ENCODE assay signal across 10 mouse cellular contexts in the genomic region with DNA sequence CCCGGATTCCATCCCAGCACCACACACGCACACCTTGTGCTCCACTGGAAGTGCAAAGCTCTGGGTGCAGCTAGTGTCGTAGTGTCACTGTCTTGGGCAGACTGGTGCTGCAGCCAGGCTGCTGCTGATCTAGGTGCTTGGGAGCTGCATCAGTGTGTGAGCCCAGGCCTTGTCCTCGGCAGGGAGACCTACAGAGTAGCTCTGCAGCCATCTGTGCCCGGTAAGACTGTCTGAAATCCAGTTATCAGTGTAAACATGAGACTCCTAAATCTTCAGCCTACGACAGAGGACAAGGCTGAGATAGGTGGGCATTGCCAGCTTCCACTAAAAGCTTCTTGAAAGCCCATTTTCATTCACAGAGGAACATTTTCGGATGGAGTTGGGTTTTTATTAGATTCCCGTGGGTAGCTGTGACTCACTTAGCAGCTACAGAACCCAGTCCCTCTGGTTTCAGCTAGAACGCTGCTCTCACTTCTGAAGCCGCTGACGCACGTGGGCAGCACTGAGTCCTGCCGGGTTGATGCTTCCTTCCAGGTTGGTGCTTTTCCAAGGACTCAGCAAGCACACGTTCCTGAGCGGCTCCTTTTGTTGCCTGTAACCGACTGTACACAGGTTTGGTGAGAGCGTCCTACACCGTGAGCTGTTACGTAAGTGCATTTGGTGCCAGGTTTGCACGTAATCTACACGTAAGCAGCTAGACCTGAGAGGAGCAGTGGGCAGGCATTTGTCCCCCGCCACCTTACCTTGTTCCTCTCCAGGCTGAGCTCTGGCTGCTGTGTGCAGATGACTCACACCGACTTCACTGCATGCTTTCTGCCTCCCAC. TPM values are rescaled to one million over a fixed set of nuclear protein-coding genes. Genes with fewer than 3 reads are reported as not detected.
DNase-seq lines count a peak whose midpoint lies in the region; ATAC-seq and TF ChIP-seq lines count a peak whose summit lies in the region.
"Had no signal": no experiment of that assay in that cellular context is flagged by ENCODE, and none has a peak within 500 bp of the region (broad histone marks: within the 10 kb centered on the region; RNA-seq: fewer than 3 reads in every experiment).

No protein-coding gene starts in this region.

- no peak; the same call in 1 of the 2 replicates for TF ChIP-seq POLR2A in olfactory bulb, adult 2 months (IDR thresholded peaks at IDR 0.05; ENCODE audit: insufficient read depth, low read depth, low read length)

- WGBS in olfactory bulb, adult 2 months, result 33% methylated on average over 23 of the region's 23 CpGs
- 91% methylated on average over 23 of the region's 23 CpGs for WGBS in forebrain, embryonic 15.5 days
- WGBS in hindbrain, embryonic 14.5 days, result 91% methylated on average over 23 of the region's 23 CpGs

- DNase-seq in gastrocnemius, adult 18-20 months (ENCODE audit: low spot score), result peak; percentile 40
- no peak for DNase-seq in gastrocnemius, postnatal 36 days
- peak; percentile 80 to 82 for DNase-seq in cerebellum, postnatal 10 days
- DNase-seq in layer of hippocampus, postnatal 14 days (ENCODE audit: low spot score in 2 of 2), result peak; percentile 51 to 69
- DNase-seq in embryo, embryonic 10.5 days (ENCODE audit: low spot score), result no peak
- no peak for DNase-seq in hindbrain, embryonic 14.5 days (ENCODE audit: low spot score)

- no peaks in the 10 kb centered on the region for H3K27me3 ChIP-seq in forebrain, embryonic 15.5 days
- no peaks in the 10 kb centered on the region for H3K27me3 ChIP-seq in hindbrain, embryonic 14.5 days (ENCODE audit: control insufficient read depth, insufficient read depth, low read length)
- H3K27me3 ChIP-seq: heart, embryonic 12.5 days; limb, embryonic 15.5 days had no signal

- no peaks in the 10 kb centered on the region for H3K9me3 ChIP-seq in forebrain, embryonic 15.5 days
- no peaks in the 10 kb centered on the region for H3K9me3 ChIP-seq in hindbrain, embryonic 14.5 days (ENCODE audit: control insufficient read depth, low read length)
- H3K9me3 ChIP-seq: heart, embryonic 12.5 days; limb, embryonic 15.5 days had no signal

- H3K27ac ChIP-seq in olfactory bulb, adult 2 months (ENCODE audit: insufficient read depth, low read depth, low read length), result peak overlapping the region; percentile 98
- no peak overlapping the region for H3K27ac ChIP-seq in forebrain, embryonic 15.5 days (replicated peaks)
- no peak overlapping the region for H3K27ac ChIP-seq in hindbrain, embryonic 14.5 days
- H3K27ac ChIP-seq: limb, embryonic 15.5 days had no signal

- peaks cover 22% of the 10 kb centered on the region; the same call in 1 of the 2 replicates for H3K36me3 ChIP-seq in forebrain, embryonic 15.5 days
- peaks cover 49% of the 10 kb centered on the region for H3K36me3 ChIP-seq in hindbrain, embryonic 14.5 days (replicated peaks; ENCODE audit: control insufficient read depth, insufficient read depth)

- ATAC-seq in forebrain, embryonic 15.5 days (replicated peaks), result no peak
- no peak for ATAC-seq in hindbrain, embryonic 14.5 days (ENCODE audit: low FRiP score)

- peak overlapping the region; percentile 2 for H3K4me3 ChIP-seq in olfactory bulb, adult 2 months (ENCODE audit: insufficient read depth, low read depth, low read length)
- no peak overlapping the region for H3K4me3 ChIP-seq in forebrain, embryonic 15.5 days
- H3K4me3 ChIP-seq in hindbrain, embryonic 14.5 days (replicated peaks; ENCODE audit: low read length), result no peak overlapping the region
- H3K4me3 ChIP-seq: heart, embryonic 12.5 days; limb, embryonic 15.5 days had no signal

- H3K4me2 ChIP-seq in forebrain, embryonic 15.5 days (replicated peaks), result no peak overlapping the region
- H3K4me2 ChIP-seq in hindbrain, embryonic 14.5 days (replicated peaks), result no peak overlapping the region
- H3K4me2 ChIP-seq: heart, embryonic 12.5 days; limb, embryonic 15.5 days had no signal

- no peak overlapping the region for H3K9ac ChIP-seq in forebrain, embryonic 15.5 days (replicated peaks)
- H3K9ac ChIP-seq in hindbrain, embryonic 14.5 days, result no peak overlapping the region
- H3K9ac ChIP-seq: heart, embryonic 12.5 days; limb, embryonic 15.5 days had no signal

- peaks cover 45% of the 10 kb centered on the region for H3K4me1 ChIP-seq in olfactory bulb, adult 2 months (ENCODE audit: control insufficient read depth, insufficient read depth, low read length)
- no peaks in the 10 kb centered on the region for H3K4me1 ChIP-seq in forebrain, embryonic 15.5 days
- no peaks in the 10 kb centered on the region for H3K4me1 ChIP-seq in hindbrain, embryonic 14.5 days (replicated peaks; ENCODE audit: control insufficient read depth, insufficient read depth, low read length)

- no peak for TF ChIP-seq CTCF in olfactory bulb, adult 2 months (IDR thresholded peaks at IDR 0.05; ENCODE audit: insufficient read depth, low read depth, low read length)

- intact Hi-C loops in gastrocnemius, postnatal 36 days (cut with DNase I), result no loop called here

RNA-seq across cellular contexts. Expression of a gene that starts 29.2 kb away (rescaled TPM):
- under 1 TPM; 0.27 to 0.69 TPM for total RNA-seq in gastrocnemius, adult 18-20 months (2021)
- under 1 TPM; 0.42 to 0.54 TPM for total RNA-seq in gastrocnemius, postnatal 36 days (2021)
- total RNA-seq in layer of hippocampus, postnatal 14 days (2021), result 1 to 10 TPM; 3.9 to 4.1 TPM
- not detected in 2 replicates for polyA plus RNA-seq in olfactory bulb, adult 2 months (2012; ENCODE audit: insufficient read depth, insufficient read length, low replicate concordance, missing spikeins)
- 17.6 and 17.8 TPM in 2 replicates for polyA plus RNA-seq in forebrain, embryonic 15.5 days (2015; fragmentation: Nextera tagmentation; extraction: Ambion mirVana)
- 15.5 and 16.2 TPM in 2 replicates for polyA plus RNA-seq in hindbrain, embryonic 14.5 days (2014; fragmentation: Nextera tagmentation; extraction: Ambion mirVana)

RNA-seq across cellular contexts. Expression of a gene that starts 29.3 kb away (rescaled TPM):
- total RNA-seq in gastrocnemius, adult 18-20 months (2021), result 10 to 100 TPM; 43.7 to 48.5 TPM
- total RNA-seq in gastrocnemius, postnatal 36 days (2021), result 10 to 100 TPM; 36.2 to 41.3 TPM
- 100 to 1,000 TPM; 219 to 224 TPM for total RNA-seq in layer of hippocampus, postnatal 14 days (2021)
- polyA plus RNA-seq in olfactory bulb, adult 2 months (2012; ENCODE audit: insufficient read depth, insufficient read length, low replicate concordance, missing spikeins), result 225 TPM in 1 of 2 replicates, not detected in the other
- polyA plus RNA-seq in forebrain, embryonic 15.5 days (2015; fragmentation: Nextera tagmentation; extraction: Ambion mirVana), result 252 and 266 TPM in 2 replicates
- polyA plus RNA-seq in hindbrain, embryonic 14.5 days (2014; fragmentation: Nextera tagmentation; extraction: Ambion mirVana), result 342 and 352 TPM in 2 replicates

RNA-seq across cellular contexts. Expression of a gene that starts 40.7 kb away (rescaled TPM):
- 10 to 100 TPM; 91.6 to 96.4 TPM for total RNA-seq in gastrocnemius, adult 18-20 months (2021)
- total RNA-seq in gastrocnemius, postnatal 36 days (2021), result 100 to 1,000 TPM in 1 of 2 experiments, 10 to 100 TPM in 1; 93.8 to 103 TPM
- 10 to 100 TPM; 34.8 to 35.3 TPM for total RNA-seq in layer of hippocampus, postnatal 14 days (2021)
- not detected in 2 replicates for polyA plus RNA-seq in olfactory bulb, adult 2 months (2012; ENCODE audit: insufficient read depth, insufficient read length, low replicate concordance, missing spikeins)
- polyA plus RNA-seq in forebrain, embryonic 15.5 days (2015; fragmentation: Nextera tagmentation; extraction: Ambion mirVana), result 8.2 and 8.3 TPM in 2 replicates
- polyA plus RNA-seq in hindbrain, embryonic 14.5 days (2014; fragmentation: Nextera tagmentation; extraction: Ambion mirVana), result 8.4 and 8.5 TPM in 2 replicates

RNA-seq across cellular contexts. Expression of a gene that starts 46.9 kb away (rescaled TPM):
- total RNA-seq in gastrocnemius, adult 18-20 months (2021), result 10 to 100 TPM; 32.8 to 35.3 TPM
- 10 to 100 TPM; 22.4 to 23.8 TPM for total RNA-seq in gastrocnemius, postnatal 36 days (2021)
- total RNA-seq in layer of hippocampus, postnatal 14 days (2021), result 10 to 100 TPM; 26.8 to 27.2 TPM
- not detected in 2 replicates for polyA plus RNA-seq in olfactory bulb, adult 2 months (2012; ENCODE audit: insufficient read depth, insufficient read length, low replicate concordance, missing spikeins)
- polyA plus RNA-seq in forebrain, embryonic 15.5 days (2015; fragmentation: Nextera tagmentation; extraction: Ambion mirVana), result 47.7 and 52.4 TPM in 2 replicates
- polyA plus RNA-seq in hindbrain, embryonic 14.5 days (2014; fragmentation: Nextera tagmentation; extraction: Ambion mirVana), result 38.9 and 42.0 TPM in 2 replicates

RNA-seq across cellular contexts. Expression of a gene that starts 47.3 kb away (rescaled TPM):
- total RNA-seq in gastrocnemius, adult 18-20 months (2021), result 1 to 10 TPM; 4.5 to 5.4 TPM
- total RNA-seq in gastrocnemius, postnatal 36 days (2021), result 1 to 10 TPM; 4.2 to 6.5 TPM
- total RNA-seq in layer of hippocampus, postnatal 14 days (2021), result 10 to 100 TPM; 75.9 to 80.7 TPM
- polyA plus RNA-seq in olfactory bulb, adult 2 months (2012; ENCODE audit: insufficient read depth, insufficient read length, low replicate concordance, missing spikeins), result not detected in 2 replicates
- polyA plus RNA-seq in forebrain, embryonic 15.5 days (2015; fragmentation: Nextera tagmentation; extraction: Ambion mirVana), result 133 and 135 TPM in 2 replicates
- 155 and 156 TPM in 2 replicates for polyA plus RNA-seq in hindbrain, embryonic 14.5 days (2014; fragmentation: Nextera tagmentation; extraction: Ambion mirVana)

Comparison
In these comparisons a context has a peak if more than half of its experiments do, and no peak if none do; other contexts are left out.
1. DNase-seq: peak in gastrocnemius, adult 18-20 months (single experiment), cerebellum, postnatal 10 days (2 of 2) and layer of hippocampus, postnatal 14 days (2 of 2); none in gastrocnemius, postnatal 36 days (0 of 2), embryo, embryonic 10.5 days (single experiment) and hindbrain, embryonic 14.5 days (single experiment).
2. RNA of a gene that starts 29.3 kb away (total RNA-seq): 219 to 224 TPM in layer of hippocampus, postnatal 14 days; 43.7 to 48.5 TPM in gastrocnemius, adult 18-20 months and 36.2 to 41.3 TPM in gastrocnemius, postnatal 36 days; every median in the first group is over 4 times any median in the second.